Mouse (Mus musculus) cerebellum, postnatal 4 days (tissue): ENCODE results near the gene Atg5.

Experiments
- DNase-seq, 2 experiments: peaks; one replicate each; pipeline ENCODE4 v3.0.0; 2022; ENCODE audit warnings: low spot score in 2 of 2, mixed read lengths in 1 of 2

Gene Atg5

DNA sequence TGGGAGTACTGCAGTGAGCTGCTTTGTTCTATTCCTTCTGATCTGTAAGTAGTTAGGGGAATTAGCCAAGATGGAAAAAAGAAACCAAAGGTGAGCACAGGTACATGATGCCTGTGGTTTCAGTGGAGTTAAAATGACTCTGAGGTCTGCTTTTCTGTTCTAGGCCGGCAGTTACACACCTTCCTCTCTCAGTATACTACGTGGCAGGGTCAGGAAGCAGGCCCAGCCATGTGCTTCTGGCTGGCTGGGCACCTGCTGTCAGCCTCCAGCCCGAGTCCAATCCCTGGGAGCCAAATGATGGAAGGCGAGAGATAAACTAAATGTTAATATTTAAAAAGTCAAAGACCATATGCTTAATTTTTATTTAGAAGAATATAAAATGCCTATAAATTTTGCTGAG, 85.3 kb downstream of the Atg5 start:
- DNase-seq, result no peak

- no peak for DNase-seq
Observed at GRCm38 (mm10) chr10:44354393-44354792, 86.2 kb downstream of the Atg5 start.

- peak in 1 of 2 experiments; percentile 25 for DNase-seq
Observed at GRCm38 (mm10) chr10:44355216-44355615, 87.1 kb downstream of the Atg5 start.

- no peak for DNase-seq
Observed at GRCm38 (mm10) chr10:44356625-44357024, 88.5 kb downstream of the Atg5 start.

- DNase-seq, result no peak
Observed at GRCm38 (mm10) chr10:44357316-44357715, 89.2 kb downstream of the Atg5 start.

DNA sequence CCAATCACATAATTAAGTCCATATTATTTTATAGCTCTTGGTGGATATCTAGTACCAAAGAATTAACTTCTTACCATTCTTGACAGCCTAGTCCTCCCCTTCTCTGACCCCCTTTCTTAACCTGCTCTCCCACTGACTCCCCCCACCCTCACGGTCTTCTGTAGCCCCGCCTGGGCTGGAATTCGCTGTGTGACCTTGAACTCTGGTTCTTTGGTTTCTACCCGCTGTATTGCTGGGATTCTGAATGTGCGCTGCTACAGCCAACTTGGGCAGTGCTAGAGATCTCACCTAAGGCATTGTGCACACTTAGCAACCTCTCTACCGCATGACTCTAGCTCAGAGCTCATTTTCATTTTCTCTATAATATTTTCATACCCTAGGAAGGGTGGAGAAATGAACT, 90.7 kb downstream of the Atg5 start:
- DNase-seq, result no peak

DNA sequence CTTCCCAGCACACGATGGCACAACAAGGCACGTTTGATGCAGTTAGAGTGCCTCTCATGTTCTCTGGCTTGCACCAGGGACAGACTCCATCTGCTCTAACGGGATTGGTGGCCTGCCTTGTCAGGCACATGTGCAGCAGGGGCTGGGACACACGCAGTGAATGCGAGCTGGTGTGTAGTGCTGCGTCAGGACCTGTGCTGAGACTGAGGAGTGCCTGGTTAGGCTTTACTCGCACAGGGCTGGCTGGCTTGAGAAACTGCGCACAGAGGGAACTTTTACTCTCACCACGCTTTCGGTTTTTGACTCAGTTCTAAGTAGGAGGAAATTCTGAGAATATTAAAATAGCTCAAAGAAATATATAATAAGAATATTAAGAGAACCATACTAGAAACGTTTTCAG, 92.5 kb downstream of the Atg5 start:
- DNase-seq, result no peak

GRCm38 (mm10) chr10:44362435-44362834, 94.3 kb downstream of the Atg5 start:
- no peak for DNase-seq

DNA sequence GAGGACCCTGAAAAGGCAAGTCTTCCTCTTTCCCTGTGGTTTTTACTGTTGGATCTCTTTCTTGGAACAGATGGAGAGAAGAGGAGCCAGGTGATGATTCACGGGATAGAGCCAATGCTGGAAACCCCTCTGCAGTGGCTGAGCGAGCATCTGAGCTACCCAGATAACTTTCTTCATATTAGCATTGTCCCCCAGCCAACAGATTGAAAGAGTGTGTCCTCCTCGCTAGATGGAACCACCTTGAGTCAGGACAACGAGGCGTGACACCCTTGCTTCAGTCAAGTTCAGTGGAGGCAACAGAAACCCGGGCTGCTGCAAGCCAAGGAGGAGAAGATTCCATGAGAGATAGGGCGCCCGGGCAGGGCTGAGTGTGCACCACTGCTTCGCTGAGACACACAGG, 94.7 kb downstream of the Atg5 start:
- no peak for DNase-seq

- DNase-seq, result no peak
Observed at GRCm38 (mm10) chr10:44366186-44366585, 98.0 kb downstream of the Atg5 start.

DNA sequence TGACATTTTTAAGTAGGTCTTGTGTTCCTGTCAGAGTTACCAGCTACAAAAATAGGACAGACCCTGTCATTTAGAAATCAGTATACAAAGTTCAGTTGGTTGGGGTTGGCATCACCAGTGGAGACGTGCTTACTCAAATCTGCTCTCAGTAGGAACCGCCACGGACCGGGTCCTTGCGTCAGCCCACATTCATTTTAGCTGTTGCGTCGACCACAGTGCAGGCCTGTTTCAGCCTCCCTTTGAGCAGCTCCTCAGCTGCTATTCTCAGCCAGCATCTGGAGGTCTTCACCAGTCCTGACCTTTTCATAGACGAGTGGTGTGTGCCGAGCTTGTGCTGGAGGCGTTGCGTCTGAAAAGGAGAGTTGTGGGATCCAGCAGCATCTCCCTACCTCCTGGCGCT, 98.9 kb downstream of the Atg5 start:
- DNase-seq, result no peak

GRCm38 (mm10) chr10:44368596-44368995, 100.4 kb downstream of the Atg5 start:
- DNase-seq, result no peak

- DNase-seq, result no peak
Observed at GRCm38 (mm10) chr10:44370666-44371065, 102.5 kb downstream of the Atg5 start.

GRCm38 (mm10) chr10:44372210-44372609, 104.1 kb downstream of the Atg5 start:
- no peak for DNase-seq

GRCm38 (mm10) chr10:44374678-44375077, 106.5 kb downstream of the Atg5 start:
- no peak for DNase-seq

DNA sequence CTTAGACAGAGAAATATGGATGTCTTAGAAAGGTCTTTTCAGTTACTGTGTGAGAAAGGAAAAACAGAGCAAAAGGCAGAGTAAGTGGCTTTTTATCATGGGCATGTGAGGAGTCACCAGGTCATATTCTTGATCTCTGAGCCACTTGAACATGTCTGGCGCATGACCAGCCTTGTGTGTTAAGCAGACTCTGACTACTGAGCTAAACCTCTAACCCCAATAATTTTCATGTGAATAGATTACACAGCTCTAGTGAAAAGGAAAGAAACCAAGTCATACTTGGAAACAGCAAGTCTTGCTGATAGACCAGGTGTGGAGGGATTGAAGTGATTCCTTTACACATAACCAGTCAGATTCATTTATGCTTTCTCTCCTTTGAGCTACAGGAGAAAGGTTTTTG, 107.3 kb downstream of the Atg5 start:
- no peak for DNase-seq

DNA sequence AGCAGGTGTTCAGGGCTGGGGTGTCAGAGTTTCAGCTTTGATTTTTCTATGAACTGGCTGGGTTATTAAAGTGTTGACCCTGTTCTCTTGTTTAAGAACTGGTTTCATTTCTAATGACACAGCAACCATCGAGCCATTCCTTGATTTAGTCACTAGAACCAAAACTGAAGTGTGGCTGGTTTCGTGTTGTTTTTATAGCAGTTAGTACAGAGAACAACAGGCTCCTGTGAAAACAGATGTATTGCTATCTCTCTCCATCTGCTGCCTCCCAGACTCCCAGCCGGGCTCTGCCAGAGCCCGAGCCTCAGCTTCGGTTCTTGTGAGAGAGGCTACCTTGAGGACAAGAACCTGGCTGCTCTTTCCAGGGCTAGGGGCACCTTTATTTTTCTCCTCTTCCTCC, 109.7 kb downstream of the Atg5 start:
- DNase-seq, result no peak

DNA sequence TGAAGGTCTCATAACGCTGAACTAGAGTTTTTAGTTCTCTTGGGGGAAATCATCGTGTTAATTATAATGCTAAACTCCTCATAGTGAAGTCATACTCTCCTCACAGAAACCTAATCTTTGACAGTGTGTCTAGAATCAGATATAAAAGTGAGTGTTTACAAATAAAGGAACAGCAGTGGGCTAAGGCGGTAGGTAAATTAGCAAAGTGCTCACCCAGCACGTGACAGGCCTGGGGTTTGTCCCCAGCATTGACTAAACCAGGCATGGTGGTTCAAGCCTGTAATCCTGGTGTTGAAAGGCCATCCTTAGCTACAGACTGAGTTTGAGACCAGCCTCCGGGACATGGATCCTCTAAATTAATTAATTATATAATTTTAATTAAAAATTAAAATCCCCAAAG, 110.2 kb downstream of the Atg5 start:
- no peak for DNase-seq

DNA sequence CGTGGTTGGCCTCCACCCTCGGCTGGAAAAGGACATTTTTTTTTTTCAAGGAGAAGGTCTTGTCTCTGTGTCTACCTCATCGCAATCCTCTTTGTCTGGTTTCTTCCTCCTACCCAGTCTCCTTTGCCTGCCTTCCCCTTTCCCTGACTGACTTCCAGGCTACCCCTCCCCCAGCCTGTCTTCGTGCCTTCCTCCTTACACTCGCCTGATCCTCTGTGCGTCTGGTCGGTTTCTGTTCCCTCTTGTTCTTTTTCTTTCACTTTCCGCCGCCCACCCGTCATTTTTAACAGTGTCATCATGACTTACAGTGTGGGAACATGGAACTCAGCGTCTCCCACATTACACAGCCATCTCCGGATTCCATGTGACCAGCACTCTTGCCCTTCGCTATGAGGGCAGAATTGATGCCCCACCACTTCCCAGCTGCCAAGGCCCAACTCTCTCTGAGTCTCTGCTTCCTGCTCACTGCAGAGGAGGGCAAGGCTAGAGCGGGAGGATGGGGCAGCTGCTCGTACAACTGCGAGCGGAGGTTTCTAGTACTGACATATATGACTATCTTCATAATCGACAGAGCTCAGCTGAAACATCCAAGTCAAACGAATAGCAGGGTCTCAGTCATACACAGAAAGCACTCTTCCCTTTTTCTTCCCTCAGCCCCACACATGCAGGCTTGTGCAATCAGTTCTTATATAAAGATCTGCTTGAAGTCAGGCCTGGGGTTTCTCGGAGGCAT, 112.5 kb downstream of the Atg5 start:
- peak in 1 of 2 experiments; percentile 13 for DNase-seq

DNA sequence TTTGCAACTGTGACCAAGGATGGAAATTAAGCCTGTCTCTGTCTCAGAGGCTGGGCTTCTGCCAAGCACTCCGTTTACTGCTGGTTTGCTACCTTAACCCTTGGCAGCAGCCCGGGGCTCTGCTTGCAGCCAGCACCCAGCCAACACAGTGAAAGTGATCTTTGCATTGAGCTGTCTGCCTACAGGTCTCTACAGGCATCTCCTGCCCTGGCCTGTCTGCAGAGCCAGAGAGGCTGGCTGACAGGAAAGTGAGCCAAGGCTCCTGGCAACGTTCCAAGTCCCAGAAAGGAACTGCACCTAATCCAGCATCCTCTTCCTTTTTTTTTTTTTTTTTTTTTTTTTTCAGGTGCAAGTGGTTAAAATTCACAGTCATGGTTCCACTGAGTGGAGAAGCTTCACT, 113.2 kb downstream of the Atg5 start:
- peak; percentile 48 to 81 for DNase-seq

DNA sequence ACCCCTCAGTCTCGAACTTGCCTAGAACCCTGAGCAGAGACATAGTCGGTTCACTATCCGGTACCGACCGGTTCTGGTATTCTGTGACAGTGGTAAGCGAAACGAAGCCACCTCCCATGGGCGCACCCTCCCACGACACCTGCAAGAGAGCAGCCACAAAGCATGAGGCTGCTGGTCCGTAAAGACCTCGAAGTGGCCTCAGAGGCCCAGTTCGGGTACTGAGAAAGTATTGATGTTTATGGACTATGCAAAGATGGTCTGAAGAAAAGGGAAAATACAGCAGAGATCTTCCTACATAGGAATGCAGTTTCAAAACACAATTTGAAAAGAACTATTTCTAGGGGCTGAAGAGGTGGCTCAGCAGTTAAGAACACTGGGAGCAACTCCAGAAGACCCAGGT, 113.8 kb downstream of the Atg5 start:
- DNase-seq, result no peak

DNA sequence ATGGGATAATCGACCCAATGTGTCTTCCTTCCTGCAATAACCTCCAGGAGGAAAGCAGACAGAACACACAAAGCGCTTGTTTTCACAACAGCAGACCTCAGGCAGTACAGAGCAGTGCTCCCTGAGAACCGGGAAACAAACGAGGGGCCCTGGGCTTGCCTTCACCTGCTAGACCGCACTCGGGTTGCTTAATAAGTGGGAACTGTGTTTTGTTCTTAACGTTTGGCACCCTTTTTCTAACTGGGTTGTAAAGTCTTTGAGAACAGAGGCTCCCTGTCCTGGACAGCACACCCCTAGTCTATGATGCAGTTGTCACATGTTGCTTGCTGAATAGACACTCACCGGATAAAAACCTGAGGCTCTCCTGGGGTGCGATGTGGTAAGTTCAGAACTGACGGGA, 115.1 kb downstream of the Atg5 start:
- DNase-seq, result no peak

GRCm38 (mm10) chr10:44385227-44385626, 117.1 kb downstream of the Atg5 start:
- DNase-seq, result peak in 1 of 2 experiments; percentile 71

DNA sequence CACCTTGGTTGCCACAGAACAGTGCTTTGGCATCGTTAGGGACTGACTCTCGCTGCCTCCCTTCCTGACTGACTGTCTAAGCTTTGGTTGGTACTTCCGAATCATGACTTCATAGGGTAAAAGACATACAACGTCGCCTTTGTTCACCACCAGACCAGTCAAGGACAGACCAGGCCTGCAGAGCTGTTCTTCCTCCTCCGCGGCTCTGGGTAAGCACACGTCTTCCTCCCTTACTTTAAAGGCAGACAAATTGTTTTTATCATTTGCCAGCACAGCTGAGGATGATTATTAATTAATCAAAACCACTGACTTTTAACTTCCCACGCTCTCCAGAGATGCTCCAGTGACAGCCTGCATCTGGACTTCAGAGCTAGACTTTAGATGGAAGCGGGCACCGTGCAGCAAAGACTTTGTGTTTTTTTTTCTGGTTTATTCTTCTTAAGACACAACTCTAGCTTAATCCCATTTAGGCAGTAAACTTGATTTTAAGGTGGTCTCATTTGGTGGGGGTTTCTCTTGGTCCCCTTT, 120.6 kb downstream of the Atg5 start:
- DNase-seq, result no peak
